Mouse (Mus musculus) olfactory bulb, adult 2 months (tissue): ENCODE measurements around the gene Sspo.

Source experiments
- CTCF ChIP-seq: fragments of 200-500 bp; IDR thresholded peaks from 2 replicates; pipeline ENCODE4 v1.5.1; 2012; ENCODE audit warnings: low read depth, mild to moderate bottlenecking, low read length, moderate library complexity; ENCODE audit not compliant: insufficient read depth
- POLR2A ChIP-seq: fragments of 200-500 bp; IDR thresholded peaks from 2 replicates; pipeline ENCODE4 v1.6.1; 2012; ENCODE audit warnings: mild to moderate bottlenecking, low read depth, low read length, moderate library complexity; ENCODE audit not compliant: insufficient read depth

GRCm38 (mm10) chr6:48470739-48471138 lies 22.7 kb downstream of the Sspo start:
- no peak for TF ChIP-seq CTCF
- no peak for TF ChIP-seq POLR2A
